Mouse (Mus musculus): ENCODE results near the gene Mad2l1bp. TPM values are rescaled to one million over a fixed set of nuclear protein-coding genes. Genes with fewer than 3 reads are reported as not detected.
A peak's percentile ranks its signal among the peaks of the same experiment; 100 is the strongest.

Gene Mad2l1bp
- polyA plus RNA-seq, 1 experiment, result 29.6 TPM

GRCm38 (mm10) chr17:46156680-46157079 lies 3.3 kb upstream of the Mad2l1bp start:
- Histone ChIP-seq H3ac (ENCODE audit: control insufficient read depth, insufficient read length, low read depth) (no peak overlapping the region), H3K4me3 (ENCODE audit: insufficient read depth, poor library complexity, severe bottlenecking) (no peak overlapping the region), H3K79me2 (ENCODE audit: control insufficient read depth, insufficient read depth) (peaks cover 23% of the 10 kb centered on the region), H3K36me3 (ENCODE audit: control insufficient read depth, insufficient read depth) (peaks cover 2% of the 10 kb centered on the region), H3K27me3 (ENCODE audit: control insufficient read depth, insufficient read depth, insufficient read length) (no peaks in the 10 kb centered on the region), H3K79me3 (ENCODE audit: low read depth) (peaks cover 16% of the 10 kb centered on the region)
- no peak for TF ChIP-seq CEBPB (IDR thresholded peaks at IDR 0.05; ENCODE audit: low read depth)
- TF ChIP-seq MAX (IDR thresholded peaks at IDR 0.05), result no peak
- no peak for TF ChIP-seq MYOD1 (IDR thresholded peaks at IDR 0.05; ENCODE audit: control insufficient read depth, insufficient read length, low read depth)
- TF ChIP-seq CTCF (IDR thresholded peaks at IDR 0.05; ENCODE audit: control insufficient read depth, insufficient read depth, insufficient read length), result no peak
- no peak for TF ChIP-seq FOSL1 (IDR thresholded peaks at IDR 0.05; ENCODE audit: insufficient read depth, low read length, poor library complexity, severe bottlenecking)
- TF ChIP-seq MYOG (IDR thresholded peaks at IDR 0.05; ENCODE audit: control insufficient read depth, extremely low read depth, insufficient read length), result no peak
- no peak for TF ChIP-seq USF1 (IDR thresholded peaks at IDR 0.05; ENCODE audit: low read depth)

- no peak for TF ChIP-seq CEBPB (IDR thresholded peaks at IDR 0.05; ENCODE audit: low read depth)
- peaks cover 25% of the 10 kb centered on the region for H3K79me2 ChIP-seq (ENCODE audit: control insufficient read depth, insufficient read depth)
Observed at GRCm38 (mm10) chr17:46154336-46154735, 983 bp upstream of the Mad2l1bp start.

GRCm38 (mm10) chr17:46143578-46144423 lies 9.6 kb downstream of the Mad2l1bp start, which contains the start of gene Rsph9:
Gene Rsph9, minus strand, starts transcription at chr17:46144216.
- Histone ChIP-seq H3K36me3 (ENCODE audit: control insufficient read depth, insufficient read depth) (peaks cover 34% of the 10 kb centered on the region), H3K27me3 (ENCODE audit: control insufficient read depth, insufficient read depth, insufficient read length) (no peaks in the 10 kb centered on the region), H3K4me3 (ENCODE audit: insufficient read depth, poor library complexity, severe bottlenecking) (no peak within 1 kb of the TSS), H3K79me3 (ENCODE audit: low read depth) (no peaks in the 10 kb centered on the region), H3ac (ENCODE audit: control insufficient read depth, insufficient read length, low read depth) (peak within 1 kb of the TSS; percentile 41), H3K79me2 (ENCODE audit: control insufficient read depth, insufficient read depth) (peaks cover 11% of the 10 kb centered on the region)
- TF ChIP-seq MYOD1 (IDR thresholded peaks at IDR 0.05; ENCODE audit: control insufficient read depth, insufficient read length, low read depth), result no peak
- TF ChIP-seq MYOG (IDR thresholded peaks at IDR 0.05; ENCODE audit: control insufficient read depth, extremely low read depth, insufficient read length), result no peak
- TF ChIP-seq MAX (IDR thresholded peaks at IDR 0.05), result no peak
- TF ChIP-seq USF1 (IDR thresholded peaks at IDR 0.05; ENCODE audit: low read depth), result no peak
- no peak for TF ChIP-seq CTCF (IDR thresholded peaks at IDR 0.05; ENCODE audit: control insufficient read depth, insufficient read depth, insufficient read length)
- TF ChIP-seq FOSL1 (IDR thresholded peaks at IDR 0.05; ENCODE audit: insufficient read depth, low read length, poor library complexity, severe bottlenecking), result no peak
- no peak for TF ChIP-seq CEBPB (IDR thresholded peaks at IDR 0.05; ENCODE audit: low read depth)

More at GRCm38 (mm10) chr17:46154336-46154735, 983 bp upstream of the Mad2l1bp start:
- Histone ChIP-seq H3K27me3 (ENCODE audit: control insufficient read depth, insufficient read depth, insufficient read length) (no peaks in the 10 kb centered on the region), H3K36me3 (ENCODE audit: control insufficient read depth, insufficient read depth) (peaks cover 13% of the 10 kb centered on the region), H3K4me3 (ENCODE audit: insufficient read depth, poor library complexity, severe bottlenecking) (no peak overlapping the region), H3K79me3 (ENCODE audit: low read depth) (peaks cover 19% of the 10 kb centered on the region), H3ac (ENCODE audit: control insufficient read depth, insufficient read length, low read depth) (no peak overlapping the region)

GRCm38 (mm10) chr17:46139872-46140271 lies 13.5 kb downstream of the Mad2l1bp start:
- no peaks in the 10 kb centered on the region for H3K27me3 ChIP-seq (ENCODE audit: control insufficient read depth, insufficient read depth, insufficient read length)
- no peaks in the 10 kb centered on the region for H3K36me3 ChIP-seq (ENCODE audit: control insufficient read depth, insufficient read depth)
- no peaks in the 10 kb centered on the region for H3K79me3 ChIP-seq (ENCODE audit: low read depth)
- no peak overlapping the region for H3ac ChIP-seq (ENCODE audit: control insufficient read depth, insufficient read length, low read depth)
- TF ChIP-seq CEBPB (IDR thresholded peaks at IDR 0.05; ENCODE audit: low read depth), result no peak
- no peak for TF ChIP-seq USF1 (IDR thresholded peaks at IDR 0.05; ENCODE audit: low read depth)
- TF ChIP-seq MYOD1 (IDR thresholded peaks at IDR 0.05; ENCODE audit: control insufficient read depth, insufficient read length, low read depth), result no peak
- TF ChIP-seq MYOG (IDR thresholded peaks at IDR 0.05; ENCODE audit: control insufficient read depth, extremely low read depth, insufficient read length), result no peak
- TF ChIP-seq CTCF (IDR thresholded peaks at IDR 0.05; ENCODE audit: control insufficient read depth, insufficient read depth, insufficient read length), result no peak
- no peak for TF ChIP-seq FOSL1 (IDR thresholded peaks at IDR 0.05; ENCODE audit: insufficient read depth, low read length, poor library complexity, severe bottlenecking)
- TF ChIP-seq MAX (IDR thresholded peaks at IDR 0.05), result no peak
- H3K79me2 ChIP-seq (ENCODE audit: control insufficient read depth, insufficient read depth), result no peaks in the 10 kb centered on the region
- no peak overlapping the region for H3K4me3 ChIP-seq (ENCODE audit: insufficient read depth, poor library complexity, severe bottlenecking)

GRCm38 (mm10) chr17:46138563-46139236 lies 14.7 kb downstream of the Mad2l1bp start:
- H3ac ChIP-seq (ENCODE audit: control insufficient read depth, insufficient read length, low read depth), result no peak overlapping the region
- no peaks in the 10 kb centered on the region for H3K79me2 ChIP-seq (ENCODE audit: control insufficient read depth, insufficient read depth)
- H3K79me3 ChIP-seq (ENCODE audit: low read depth), result no peaks in the 10 kb centered on the region
- H3K36me3 ChIP-seq (ENCODE audit: control insufficient read depth, insufficient read depth), result no peaks in the 10 kb centered on the region
- no peaks in the 10 kb centered on the region for H3K27me3 ChIP-seq (ENCODE audit: control insufficient read depth, insufficient read depth, insufficient read length)
- no peak overlapping the region for H3K4me3 ChIP-seq (ENCODE audit: insufficient read depth, poor library complexity, severe bottlenecking)
- TF ChIP-seq CEBPB (IDR thresholded peaks at IDR 0.05; ENCODE audit: low read depth) (no peak), CTCF (IDR thresholded peaks at IDR 0.05; ENCODE audit: control insufficient read depth, insufficient read depth, insufficient read length) (no peak), USF1 (IDR thresholded peaks at IDR 0.05; ENCODE audit: low read depth) (no peak), MYOG (IDR thresholded peaks at IDR 0.05; ENCODE audit: control insufficient read depth, extremely low read depth, insufficient read length) (no peak), MAX (IDR thresholded peaks at IDR 0.05) (no peak), MYOD1 (IDR thresholded peaks at IDR 0.05; ENCODE audit: control insufficient read depth, insufficient read length, low read depth) (no peak), FOSL1 (IDR thresholded peaks at IDR 0.05; ENCODE audit: insufficient read depth, low read length, poor library complexity, severe bottlenecking) (no peak)

All from C2C12 (cell line).